ENCODE assay signal across 8 mouse cellular contexts in genomic region chrX:167817363-167817762, GRCm38 (mm10).
DNase-seq lines count a peak whose midpoint lies in the region; ATAC-seq and TF ChIP-seq lines count a peak whose summit lies in the region.

No protein-coding gene starts in this region.

- 43% methylated on average over 4 of the region's 4 CpGs for WGBS in lung, adult 2 months

- peak; percentile 59 for DNase-seq in CD4-positive, CD25-positive, alpha-beta regulatory T cell, adult 2 months (ENCODE audit: low read depth, low spot score)
- peak; percentile 11 for DNase-seq in lung, adult 2 months
- DNase-seq in lung, postnatal 4 days = no peak
- no peak for DNase-seq in cerebellum, postnatal 36 days
- no peak for DNase-seq in layer of hippocampus, postnatal 14 days (ENCODE audit: low spot score in 2 of 2)

- no peak for ATAC-seq in CD4-positive, CD25-positive, alpha-beta regulatory T cell, adult 4 months
- peak; percentile 81 for ATAC-seq in common myeloid progenitor, adult 5-6 weeks (replicated peaks; ENCODE audit: low read depth, poor library complexity, severe bottlenecking)
- 0 out of 2 replicates have a peak, but pooled peaks have one; percentile 51 for ATAC-seq in megakaryocyte, adult 5-6 weeks (ENCODE audit: poor library complexity, severe bottlenecking)

- H3K4me3 ChIP-seq in lung, adult 2 months (replicated peaks; ENCODE audit: extremely low read depth, low read depth, low read length) = no peak overlapping the region

- peak; percentile 41; the same call in 1 of the 2 replicates for TF ChIP-seq CTCF in lung, adult 2 months (IDR thresholded peaks at IDR 0.05; ENCODE audit: insufficient read depth, low read length)

- H3K4me1 ChIP-seq in lung, adult 2 months (ENCODE audit: control insufficient read depth, insufficient read depth, low read length) = no peaks in the 10 kb centered on the region

- TF ChIP-seq POLR2A in lung, adult 2 months (IDR thresholded peaks at IDR 0.05; ENCODE audit: borderline replicate concordance, extremely low read depth, low read depth, low read length) = no peak

Comparison
In these comparisons a context has a peak if more than half of its experiments do, and no peak if none do; other contexts are left out.
1. DNase-seq: peak in CD4-positive, CD25-positive, alpha-beta regulatory T cell, adult 2 months (single experiment) and lung, adult 2 months (single experiment); none in lung, postnatal 4 days (0 of 2), cerebellum, postnatal 36 days (0 of 2) and layer of hippocampus, postnatal 14 days (0 of 2).